Mouse (Mus musculus) heart, adult 11 months (tissue): Measurements from ENCODE around the gene Cage1.
A peak's percentile ranks its signal among the peaks of the same experiment; 100 is the strongest.

Experiments
- DNase-seq: peaks from one replicate; pipeline ENCODE4 v3.0.0; 2022

Gene Cage1

DNA sequence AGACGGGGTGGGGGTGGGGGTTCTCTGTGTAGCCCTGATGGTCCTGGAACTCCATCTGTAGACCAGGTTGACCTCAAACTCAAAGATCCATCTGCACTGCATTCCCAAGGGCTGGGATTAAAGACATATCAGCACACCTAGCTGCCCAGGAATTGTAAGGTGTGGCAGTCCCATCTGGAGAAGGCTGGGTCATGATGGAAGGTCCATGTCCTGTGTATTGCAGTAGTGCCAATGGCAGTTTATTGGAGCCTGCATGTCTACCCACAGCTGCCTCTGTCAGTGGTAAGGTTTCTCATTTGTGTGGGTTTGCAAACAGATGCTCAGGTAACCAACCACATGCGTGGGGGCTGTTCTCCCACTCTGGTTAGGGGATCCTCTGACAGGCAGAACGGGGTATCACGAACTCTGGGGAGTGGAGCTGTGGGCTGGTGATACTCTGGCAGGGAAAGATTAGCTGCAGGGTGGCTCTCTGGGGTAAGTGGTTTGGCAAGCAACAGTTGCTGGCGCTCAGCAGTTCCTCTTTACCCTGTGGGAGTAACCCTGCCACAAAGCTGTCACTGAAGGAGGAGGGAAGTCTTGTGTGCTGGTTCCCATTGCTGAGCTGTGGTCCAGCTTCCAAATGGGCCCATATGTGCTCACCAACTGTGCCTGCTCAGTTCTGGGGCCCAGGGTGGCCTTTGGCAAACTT lies 27.0 kb downstream of the Cage1 start:
- DNase-seq, result peak; percentile 91

- no peak for DNase-seq
Measured at GRCm38 (mm10) chr13:38007972-38008371, 28.9 kb downstream of the Cage1 start.

GRCm38 (mm10) chr13:38002461-38002860 lies 34.4 kb downstream of the Cage1 start:
- DNase-seq, result peak; percentile 28

DNA sequence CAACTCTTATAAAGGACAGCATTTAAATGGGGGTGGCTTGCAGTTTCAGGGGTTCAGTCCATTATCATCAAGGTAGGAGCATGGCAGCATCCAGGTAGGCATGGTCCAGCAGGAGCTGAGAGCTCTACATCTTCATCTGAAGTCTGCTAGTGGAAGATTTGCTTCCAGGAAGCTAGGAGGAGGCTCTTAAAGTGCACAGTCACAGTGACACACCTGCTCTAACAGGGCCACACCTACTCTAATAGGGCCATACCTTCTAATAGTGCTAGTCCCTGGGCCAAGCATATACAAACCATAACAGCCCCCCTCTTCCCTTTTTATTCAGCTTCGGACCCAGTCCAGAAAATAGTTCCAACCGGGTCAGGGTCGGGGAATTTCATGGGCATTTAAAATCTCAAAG lies 37.2 kb downstream of the Cage1 start:
- peak; percentile 23 for DNase-seq

- no peak for DNase-seq
Measured at GRCm38 (mm10) chr13:37994405-37994749, 42.5 kb downstream of the Cage1 start.

DNA sequence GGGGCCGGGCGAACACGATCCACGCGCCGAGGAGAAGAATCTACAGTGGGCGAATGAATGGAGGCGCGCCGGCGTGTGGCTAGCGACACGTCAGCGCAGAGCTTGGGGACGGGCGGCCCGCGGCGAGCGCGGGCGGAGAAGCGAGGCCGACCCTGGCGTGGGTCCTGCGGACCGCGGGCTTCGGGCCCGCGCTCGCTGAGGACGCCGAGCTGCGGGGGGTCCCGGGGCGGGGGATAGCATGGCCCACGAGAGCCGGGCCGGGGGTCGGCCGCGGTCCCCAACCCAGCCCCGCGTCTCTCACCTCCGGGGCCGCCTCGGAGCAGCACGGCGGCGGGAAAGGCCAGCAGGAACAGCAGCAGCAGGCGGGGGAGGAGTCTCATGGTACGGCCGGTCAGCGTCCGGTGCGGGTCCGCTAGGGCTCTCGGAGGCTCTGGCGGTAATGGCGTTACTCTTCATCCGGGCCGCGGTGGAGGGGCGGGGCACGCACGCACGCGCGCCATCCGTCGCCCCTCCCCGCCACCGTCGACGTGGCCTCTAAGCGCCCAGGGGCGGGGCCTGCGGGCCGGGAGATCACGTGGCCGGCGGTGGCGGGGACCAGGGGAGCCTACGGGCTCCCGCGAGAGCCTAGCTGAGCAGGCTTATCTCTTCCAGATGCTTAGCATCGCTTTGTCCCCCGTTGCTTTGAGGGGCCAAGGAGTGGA lies 43.0 kb downstream of the Cage1 start, which contains the start of gene Ssr1:
Gene Ssr1, minus strand, starts transcription at position 514 of the 701 bp plus-strand sequence.
- DNase-seq, result peak; percentile 100

DNA sequence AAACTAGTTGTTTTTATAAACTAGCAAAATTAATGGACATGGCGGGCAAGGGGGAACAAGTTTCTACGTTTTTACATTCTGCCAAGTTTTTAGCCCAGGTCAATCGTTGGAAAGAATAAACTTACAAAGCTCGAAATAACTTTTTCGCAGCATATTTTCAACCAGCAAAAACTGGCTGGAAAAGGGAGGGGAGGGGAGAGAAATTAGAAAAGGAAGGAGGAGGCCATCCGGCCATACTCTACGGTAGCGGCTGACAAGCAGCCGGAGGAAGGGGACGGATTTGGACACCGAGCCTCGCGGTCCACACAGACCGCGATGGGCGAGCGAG lies 43.5 kb downstream of the Cage1 start:
- DNase-seq, result no peak

GRCm38 (mm10) chr13:37992638-37993371 lies 44.1 kb downstream of the Cage1 start:
- DNase-seq, result peak; percentile 90

DNA sequence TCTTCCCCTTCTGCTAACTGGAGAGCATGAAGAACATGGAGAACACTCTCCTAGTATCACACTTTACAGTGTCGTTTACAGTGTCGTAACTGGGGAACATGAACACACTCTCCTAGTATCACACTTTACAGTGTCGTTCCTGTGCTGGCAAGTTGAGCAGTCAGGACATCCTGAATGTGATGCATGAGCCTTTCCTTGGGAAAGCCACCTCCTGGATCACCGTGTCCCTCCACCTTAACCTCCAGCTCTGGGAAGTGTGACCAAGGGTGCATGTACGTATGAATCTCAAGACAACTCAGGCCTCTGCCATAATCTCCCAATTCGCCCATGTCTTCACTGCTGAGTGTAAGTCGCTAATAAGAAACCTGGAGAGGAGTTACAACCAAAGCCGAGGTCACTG lies 47.2 kb downstream of the Cage1 start:
- peak; percentile 82 for DNase-seq

- peak; percentile 82 for DNase-seq
Measured at GRCm38 (mm10) chr13:37986166-37986565, 50.7 kb downstream of the Cage1 start.

- DNase-seq, result peak; percentile 35
Measured at GRCm38 (mm10) chr13:37981063-37981462, 55.8 kb downstream of the Cage1 start.

- DNase-seq, result peak; percentile 60
Measured at GRCm38 (mm10) chr13:37980346-37980745, 56.5 kb downstream of the Cage1 start.

DNA sequence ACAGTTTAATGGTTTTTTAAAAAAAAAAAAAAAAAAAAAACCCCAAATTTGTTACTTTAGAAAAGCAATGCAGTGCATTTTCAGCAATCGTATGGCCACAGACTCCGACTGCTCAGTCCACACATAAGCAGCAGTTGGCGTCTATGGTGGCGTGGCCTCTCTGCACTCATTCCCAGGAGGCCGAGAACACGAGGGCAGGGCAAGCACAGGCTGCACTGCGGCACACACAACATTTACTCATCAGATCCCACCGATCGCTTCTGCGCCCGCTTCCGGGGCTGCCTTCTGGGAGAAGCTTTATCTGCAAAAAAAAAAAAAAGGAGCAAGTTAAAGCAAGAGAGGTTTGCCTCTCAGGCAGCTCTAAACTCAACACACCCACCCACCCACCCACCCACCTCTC lies 57.4 kb downstream of the Cage1 start:
- DNase-seq, result peak; percentile 74

DNA sequence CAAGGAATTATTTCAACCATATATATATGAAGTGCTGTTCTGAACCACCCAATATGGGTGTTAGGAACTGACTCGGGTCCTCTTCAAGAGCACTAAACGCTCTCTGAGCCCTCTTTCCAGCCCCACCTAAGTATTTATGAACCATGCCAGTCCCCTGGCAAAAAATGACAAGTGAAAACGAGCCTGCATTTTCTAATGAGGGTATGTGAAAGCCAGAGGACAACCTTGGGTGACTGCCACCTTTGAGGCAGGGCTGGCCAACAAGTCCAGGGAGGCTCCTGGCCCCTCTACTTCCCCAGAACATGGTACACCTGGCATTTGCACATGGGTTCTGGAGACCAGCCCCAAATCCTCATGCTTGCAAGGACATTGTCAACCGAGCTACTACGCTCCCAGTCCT lies 62.1 kb downstream of the Cage1 start:
- DNase-seq, result peak; percentile 61

GRCm38 (mm10) chr13:37974036-37974435 lies 62.8 kb downstream of the Cage1 start:
- DNase-seq, result peak; percentile 72

GRCm38 (mm10) chr13:37970887-37971530 lies 65.9 kb downstream of the Cage1 start:
- DNase-seq, result peak; percentile 89

- DNase-seq, result peak; percentile 77
Measured at GRCm38 (mm10) chr13:37969988-37970387, 66.9 kb downstream of the Cage1 start.

DNA sequence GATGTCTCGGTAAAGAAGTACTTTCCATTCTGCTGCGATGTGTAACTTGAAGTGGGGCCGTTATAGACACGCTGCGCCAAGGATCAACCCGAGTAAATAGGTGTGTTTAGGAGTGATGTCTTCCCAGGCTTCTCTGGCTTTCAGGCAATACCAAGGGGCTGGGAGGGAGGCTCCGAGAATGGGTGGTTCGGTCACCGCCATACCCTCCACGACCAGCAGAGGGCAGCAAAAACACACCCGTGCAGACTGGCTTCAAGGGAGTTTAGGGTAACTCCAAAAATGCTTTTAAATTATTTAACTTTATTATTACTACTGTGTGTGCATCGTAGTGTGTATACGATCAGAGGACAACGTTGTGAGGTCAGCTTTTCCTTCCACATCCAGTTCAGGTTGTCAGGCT lies 67.5 kb downstream of the Cage1 start:
- peak; percentile 97 for DNase-seq

DNA sequence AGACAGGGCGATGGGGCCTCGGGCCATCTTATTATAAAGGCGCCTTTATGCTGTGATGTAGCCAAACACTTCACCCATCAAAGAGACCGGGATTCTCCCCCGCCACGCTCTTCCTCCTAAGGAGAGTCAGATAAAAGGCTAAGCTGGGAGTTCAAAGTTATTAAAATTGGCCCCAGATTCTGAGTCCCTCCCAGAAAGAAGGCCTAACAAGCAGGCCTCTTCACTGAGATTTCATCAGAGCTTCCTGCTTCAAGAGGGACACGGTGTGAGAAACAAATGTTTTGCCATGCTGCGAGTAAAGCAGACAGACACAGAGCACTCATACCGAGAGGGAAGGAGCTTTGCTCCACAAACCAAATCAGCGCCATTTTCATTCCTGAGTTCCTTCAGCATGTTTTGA lies 69.3 kb downstream of the Cage1 start:
- no peak for DNase-seq

DNA sequence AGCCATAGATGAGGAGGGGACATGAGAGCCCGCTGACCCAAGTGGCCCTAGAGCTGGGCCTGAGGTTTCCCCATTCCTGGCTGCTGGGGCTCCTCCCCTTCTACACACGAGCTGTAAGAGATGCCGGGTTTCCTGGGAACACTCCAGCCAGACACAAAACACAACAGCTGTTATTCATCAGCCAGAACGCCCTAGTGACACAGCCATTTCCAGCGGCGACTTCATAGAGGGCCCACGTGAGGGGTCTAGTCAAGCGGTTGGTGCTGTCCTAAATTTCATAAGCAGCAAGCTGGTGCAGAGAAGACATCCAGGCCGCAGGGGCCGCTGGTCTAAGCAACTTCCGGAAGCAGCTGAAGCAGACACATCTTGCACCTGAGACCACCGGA lies 69.8 kb downstream of the Cage1 start:
- peak; percentile 93 for DNase-seq

- DNase-seq, result peak; percentile 89
Measured at GRCm38 (mm10) chr13:37966256-37967051, 70.4 kb downstream of the Cage1 start.

DNA sequence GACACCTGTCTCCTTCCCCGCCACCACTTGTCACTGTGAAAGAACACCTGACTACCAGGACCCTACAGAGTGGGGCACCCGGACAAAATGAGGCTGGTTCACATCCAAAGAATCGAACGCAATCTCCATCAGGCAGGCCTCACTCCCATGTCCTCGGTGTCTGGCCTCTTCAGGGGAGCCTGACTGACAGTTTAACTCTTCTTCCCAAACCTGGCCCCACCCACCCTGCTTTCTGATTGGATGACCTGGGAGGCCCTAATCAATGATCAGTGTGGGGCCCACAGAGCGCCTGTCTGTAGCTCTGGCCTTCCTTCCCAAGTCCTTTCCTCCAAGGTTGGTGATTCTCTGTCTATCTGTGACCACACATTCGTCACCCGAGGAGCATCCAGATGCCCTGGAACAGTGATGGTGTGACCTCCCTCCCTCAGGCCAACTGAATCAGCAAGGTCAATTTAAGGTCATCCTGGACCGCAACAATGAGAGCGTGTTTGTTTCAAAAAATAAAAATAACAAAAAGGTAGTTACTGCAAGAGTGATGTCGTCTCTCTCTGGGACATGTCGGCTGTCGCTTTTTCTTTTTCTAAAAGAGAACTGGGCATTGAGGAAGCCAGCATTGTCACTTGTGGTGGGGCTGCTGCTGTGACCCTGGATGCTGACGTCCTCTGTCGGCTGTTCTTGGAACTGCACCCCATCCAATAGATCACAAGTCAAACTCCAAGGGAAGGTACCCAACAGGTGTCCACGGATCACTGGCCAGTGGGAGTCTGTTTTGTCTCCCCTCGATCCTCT lies 71.5 kb downstream of the Cage1 start:
- DNase-seq, result peak; percentile 86
